Mouse (Mus musculus) liver, embryonic 13.5 days (tissue): ENCODE results near the gene Rln3. TPM values are rescaled to one million over a fixed set of nuclear protein-coding genes. Genes with fewer than 3 reads are reported as not detected.
A peak's percentile ranks its signal among the peaks of the same experiment; 100 is the strongest.

Experiments
- ATAC-seq: fragments of 200-750 bp; cut with Nextera tagmentation; 2 replicates; pipeline ENCODE4 v1.8.0; 2017; ENCODE audit warnings: low read depth, mild to moderate bottlenecking, moderate number of reproducible peaks, moderate library complexity
- DNase-seq: peaks from one replicate; pipeline ENCODE4 v3.0.0; 2022
- H3K27ac ChIP-seq: fragments of 300-500 bp; sonication (generic); 2 replicates; pipeline ENCODE4 v1.5.1; 2015; ENCODE audit warnings: moderate library complexity, mild to moderate bottlenecking, inconsistent platforms
- H3K27me3 ChIP-seq: fragments of 300-500 bp; sonication (generic); 2 replicates; pipeline ENCODE4 v1.6.1; 2015; ENCODE audit warnings: mild to moderate bottlenecking, inconsistent platforms
- H3K36me3 ChIP-seq: fragments of 300-500 bp; sonication (generic); 2 replicates; pipeline ENCODE4 v1.6.1; 2015; ENCODE audit warnings: mild to moderate bottlenecking, inconsistent platforms
- H3K4me1 ChIP-seq: fragments of 300-500 bp; sonication (generic); replicated peaks from 2 replicates; pipeline ENCODE4 v1.6.1; 2015; ENCODE audit warnings: inconsistent platforms
- H3K4me2 ChIP-seq: fragments of 300-500 bp; sonication (generic); 2 replicates; pipeline ENCODE4 v1.6.1; 2015; ENCODE audit warnings: inconsistent platforms, mild to moderate bottlenecking, moderate library complexity
- H3K4me3 ChIP-seq: fragments of 300-500 bp; sonication (generic); replicated peaks from 2 replicates; pipeline ENCODE4 v1.5.1; 2015; ENCODE audit warnings: mild to moderate bottlenecking, inconsistent platforms
- H3K9ac ChIP-seq: fragments of 300-500 bp; sonication (generic); 2 replicates; pipeline ENCODE4 v1.6.1; 2015; ENCODE audit warnings: mild to moderate bottlenecking, inconsistent platforms
- H3K9me3 ChIP-seq: fragments of 300-500 bp; sonication (generic); replicated peaks from 2 replicates; pipeline ENCODE4 v1.6.1; 2016; ENCODE audit warnings: inconsistent platforms
- WGBS: fragments of 180-500 bp; shearing (Covaris S2); methylation state at CpG from one replicate; pipeline ENCODE4 v1.1.7; 2015; ENCODE audit not compliant: insufficient replicate concordance; 5-methylcytosine and 5-hydroxymethylcytosine counted together
- microRNA counts: library from miRNA; unstranded; fragments of <30 nt; microRNA quantifications from one replicate; lab custom pipeline; 2016
- microRNA-seq: library from miRNA; unstranded; fragments of <30 nt; microRNA quantifications from one replicate; pipeline ENCODE4, GENCODE M21; 2016
- polyA plus RNA-seq: library from polyadenylated mRNA; unstranded; fragments of >200 nt; fragmentation: Nextera tagmentation; extraction: Ambion mirVana; gene quantifications from 2 replicates; pipeline ENCODE4 v1.2.1, GENCODE M21; 2015

Gene Rln3
- polyA plus RNA-seq, 1 experiment from 2014 or later = not detected

- WGBS = 32% methylated on average over 3 of the region's 3 CpGs
- DNase-seq = no peak
- Histone ChIP-seq H3K4me3 (no peak overlapping the region), H3K36me3 (peaks cover 39% of the 10 kb centered on the region), H3K9ac (no peak overlapping the region), H3K4me1 (peaks cover 62% of the 10 kb centered on the region), H3K4me2 (no peak overlapping the region), H3K9me3 (no peaks in the 10 kb centered on the region), H3K27me3 (no peaks in the 10 kb centered on the region), H3K27ac (peak overlapping the region; percentile 25; the same call in 1 of the 2 replicates)
- ATAC-seq = no peak
Observed at GRCm38 (mm10) chr8:83994030-83994429, 50.8 kb downstream of the Rln3 start.

MicroRNAs within 50 kb of the gene (microRNA counts, 519-probe panel; counts per million panel counts)
- microRNA mmu-miR-1199 (lab: Ali Mortazavi, UCI) = 114 counts per million
- microRNA mmu-miR-709 (lab: Ali Mortazavi, UCI) = 5,537 counts per million, percentile 65 among the panel's probes with 10 or more counts

Small RNA genes lying within 50 kb of the gene (microRNA-seq; reads per million reads assigned to microRNA genes)
- not detected for gene Mir1199
- gene Mir709 = not detected
- 5.3 reads per million, percentile 13 among the genes with 10 or more reads in this experiment for gene Mir8111

Other genes with a start within 250 kb of the Rln3 start
- 1.5 and 1.7 TPM in 2 replicates for gene Adgrl1, start 144.9 kb downstream of the Rln3 start, polyA plus RNA-seq
- 0.18 and 0.22 TPM in 2 replicates for gene Gm10644, start 89.8 kb downstream of the Rln3 start, polyA plus RNA-seq
- 114 and 126 TPM in 2 replicates for gene Asf1b, start 89.5 kb downstream of the Rln3 start, polyA plus RNA-seq
- gene Prkaca, start 72.0 kb downstream of the Rln3 start, polyA plus RNA-seq = 50.5 and 52.3 TPM in 2 replicates
- gene Samd1, start 47.3 kb downstream of the Rln3 start, polyA plus RNA-seq = 5.8 and 6.9 TPM in 2 replicates
- 0.38 and 0.57 TPM in 2 replicates for gene 1700067K01Rik, start 43.5 kb downstream of the Rln3 start, polyA plus RNA-seq
- gene 2210011C24Rik, start 32.8 kb downstream of the Rln3 start, polyA plus RNA-seq = not detected in 2 replicates
- 0.06 and 0.27 TPM in 2 replicates for gene Palm3, start 23.5 kb downstream of the Rln3 start, polyA plus RNA-seq
- 0.72 and 1.1 TPM in 2 replicates for gene Il27ra, start 2.4 kb downstream of the Rln3 start, polyA plus RNA-seq
- gene Gm10643, start 20.1 kb upstream of the Rln3 start, polyA plus RNA-seq = 0.12 and 0.14 TPM in 2 replicates
- 2.4 and 2.7 TPM in 2 replicates for gene Rfx1, start 21.8 kb upstream of the Rln3 start, polyA plus RNA-seq
- gene Dcaf15, start 59.8 kb upstream of the Rln3 start, polyA plus RNA-seq = 3.7 and 4.3 TPM in 2 replicates
- gene Podnl1, start 81.0 kb upstream of the Rln3 start, polyA plus RNA-seq = 0.05 TPM in 1 of 2 replicates, not detected in the other
- gene Cc2d1a, start 102.9 kb upstream of the Rln3 start, polyA plus RNA-seq = 5.4 and 6.2 TPM in 2 replicates
- gene 4930432K21Rik, start 103.0 kb upstream of the Rln3 start, polyA plus RNA-seq = 0.13 and 0.25 TPM in 2 replicates
- gene Nanos3, start 140.2 kb upstream of the Rln3 start, polyA plus RNA-seq = 0.28 and 0.34 TPM in 2 replicates
- 2.1 and 2.2 TPM in 2 replicates for gene Zswim4, start 192.1 kb upstream of the Rln3 start, polyA plus RNA-seq
- 229 and 245 TPM in 2 replicates for gene D8Ertd738e, start 204.7 kb upstream of the Rln3 start, polyA plus RNA-seq
- gene Mri1, start 212.3 kb upstream of the Rln3 start, polyA plus RNA-seq = 41.2 and 48.4 TPM in 2 replicates
- gene Ccdc130, start 225.4 kb upstream of the Rln3 start, polyA plus RNA-seq = 8.8 and 9.1 TPM in 2 replicates